Mouse (Mus musculus): ENCODE data around the gene Cpd. TPM values are rescaled to one million over a fixed set of nuclear protein-coding genes. Genes with fewer than 3 reads are reported as not detected.
A peak's percentile ranks its signal among the peaks of the same experiment; 100 is the strongest.

Gene Cpd
- total RNA-seq, 4 experiments from 2014 or later, result 32.8 to 38.8 (median 37.0) TPM

DNA sequence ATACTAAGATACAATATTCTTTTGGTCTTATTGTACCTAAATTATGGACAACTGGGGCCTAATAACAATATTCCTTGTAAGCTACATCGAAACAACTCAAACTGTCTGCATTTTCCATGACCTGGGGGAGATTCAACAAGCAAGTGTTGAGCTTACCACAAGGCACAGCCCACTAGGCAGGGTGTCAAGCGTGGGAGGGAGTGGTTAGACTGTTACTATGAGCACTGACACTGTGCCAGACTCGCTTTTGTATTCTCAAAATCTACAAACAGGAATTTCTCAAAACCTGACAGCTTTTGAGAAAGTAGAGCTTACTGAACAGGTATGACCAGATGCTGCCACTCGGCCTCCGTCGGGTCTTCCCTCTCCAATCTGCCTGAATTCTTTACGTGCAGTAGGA lies 55.5 kb downstream of the Cpd start:
- DNase-seq (ENCODE audit: low spot score), result no peak

DNA sequence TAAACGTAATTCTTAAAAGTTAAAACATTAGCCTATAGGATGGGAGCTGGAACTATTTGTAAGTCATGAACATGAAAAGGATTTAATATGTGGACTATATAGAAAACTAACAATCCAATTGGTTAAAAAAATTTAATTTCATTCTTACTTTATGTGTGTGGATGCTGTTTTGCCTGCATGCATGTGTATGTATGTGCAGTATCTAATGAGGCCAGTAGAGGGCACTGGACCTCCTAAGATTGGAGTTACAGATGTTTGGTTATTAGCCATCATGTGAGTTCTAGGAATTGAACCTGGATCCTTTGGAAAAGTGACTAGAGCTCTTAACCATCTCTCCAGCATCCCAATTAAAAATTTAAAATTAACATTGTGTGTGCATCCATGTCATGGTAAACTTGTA lies 57.6 kb downstream of the Cpd start:
- DNase-seq (ENCODE audit: low spot score), result peak; percentile 63

DNA sequence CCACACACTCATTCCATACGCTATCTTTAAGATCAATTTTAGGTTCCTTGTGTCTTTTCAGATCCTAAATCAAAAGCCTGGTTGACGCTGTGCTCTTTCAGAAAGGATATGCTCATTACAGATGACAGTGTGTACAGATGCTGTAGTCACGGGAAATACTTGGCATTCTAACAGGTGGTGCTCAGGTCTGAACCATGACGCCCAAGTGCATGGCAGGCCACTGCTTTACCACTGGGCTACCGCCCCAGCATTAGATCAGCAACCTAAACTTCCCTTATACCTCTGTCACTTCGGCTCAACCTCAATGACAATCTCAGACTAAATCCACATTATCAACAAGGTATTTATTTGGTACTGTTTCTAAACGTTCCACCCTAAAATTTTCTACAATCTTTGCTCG lies 71.3 kb downstream of the Cpd start:
- DNase-seq (ENCODE audit: low spot score), result no peak

DNA sequence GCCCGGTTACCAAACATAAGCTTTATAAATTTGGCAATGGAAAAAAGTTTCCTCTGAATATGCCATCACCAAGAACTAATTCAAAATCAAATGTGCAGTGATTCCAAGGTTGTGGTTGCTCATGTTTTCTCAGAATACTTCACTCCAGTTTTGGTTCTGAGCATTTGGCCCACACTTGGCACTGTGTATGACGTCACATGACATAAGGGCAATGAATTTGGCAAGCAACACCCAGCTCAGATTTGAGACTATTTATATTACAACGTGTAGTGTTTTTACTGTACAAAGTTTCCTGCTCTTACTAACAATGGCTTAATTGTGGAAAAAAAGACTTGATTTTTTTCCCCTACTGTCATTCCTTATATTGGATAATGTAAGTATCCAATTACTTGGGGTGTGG lies 73.0 kb downstream of the Cpd start:
- DNase-seq (ENCODE audit: low spot score), result no peak

DNA sequence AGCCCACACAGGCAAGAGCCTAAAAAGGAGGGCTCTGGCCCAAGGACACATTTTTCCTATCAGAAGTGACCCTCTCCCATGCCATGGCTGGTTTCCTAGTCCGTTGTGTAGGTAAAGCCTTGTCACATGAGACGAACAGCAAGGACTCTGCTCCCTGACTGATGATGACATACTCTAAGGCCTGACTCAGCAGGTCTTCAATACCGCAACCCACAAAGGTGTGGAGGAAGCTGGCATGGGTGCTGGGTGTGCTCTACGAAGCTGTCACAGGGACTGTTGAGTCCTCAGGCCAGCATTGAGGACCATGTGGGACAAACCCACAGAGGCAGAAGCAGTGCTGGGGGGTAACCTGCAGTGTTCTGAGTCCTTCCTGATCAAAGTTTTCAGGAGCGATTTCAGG lies 76.3 kb downstream of the Cpd start:
- no peak for DNase-seq (ENCODE audit: low spot score)

- DNase-seq (ENCODE audit: low spot score), result no peak
Measured at GRCm38 (mm10) chr11:76763741-76764122, 83.1 kb downstream of the Cpd start.

- DNase-seq (ENCODE audit: low spot score), result peak; percentile 95
Measured at GRCm38 (mm10) chr11:76763053-76763740, 83.6 kb downstream of the Cpd start, which contains the start of gene Gosr1. Gene Gosr1 (minus strand): TSS chr11:76763579.

- no peak for DNase-seq (ENCODE audit: low spot score)
Measured at GRCm38 (mm10) chr11:76752276-76752675, 94.5 kb downstream of the Cpd start.

DNA sequence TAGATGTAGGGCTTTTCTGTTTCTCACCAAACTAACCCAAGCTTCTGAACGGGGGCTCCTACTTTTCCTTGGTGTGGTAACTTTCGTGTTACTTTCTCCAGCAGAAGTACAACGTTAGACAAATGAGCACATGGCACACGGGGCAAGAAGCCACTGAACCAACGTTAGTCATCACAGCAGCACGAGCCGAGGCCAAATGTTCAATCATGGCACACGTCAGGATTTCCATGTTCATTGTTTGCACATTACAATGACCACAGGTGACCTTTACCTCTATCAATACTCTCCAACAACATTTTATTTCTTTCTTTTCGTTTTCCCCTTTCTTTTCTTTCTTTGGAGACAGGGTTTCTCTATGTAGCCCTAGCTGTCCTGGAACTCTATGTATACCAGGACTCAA lies 98.0 kb downstream of the Cpd start:
- no peak for DNase-seq (ENCODE audit: low spot score)

GRCm38 (mm10) chr11:76745921-76746320 lies 100.9 kb downstream of the Cpd start:
- no peak for DNase-seq (ENCODE audit: low spot score)

DNA sequence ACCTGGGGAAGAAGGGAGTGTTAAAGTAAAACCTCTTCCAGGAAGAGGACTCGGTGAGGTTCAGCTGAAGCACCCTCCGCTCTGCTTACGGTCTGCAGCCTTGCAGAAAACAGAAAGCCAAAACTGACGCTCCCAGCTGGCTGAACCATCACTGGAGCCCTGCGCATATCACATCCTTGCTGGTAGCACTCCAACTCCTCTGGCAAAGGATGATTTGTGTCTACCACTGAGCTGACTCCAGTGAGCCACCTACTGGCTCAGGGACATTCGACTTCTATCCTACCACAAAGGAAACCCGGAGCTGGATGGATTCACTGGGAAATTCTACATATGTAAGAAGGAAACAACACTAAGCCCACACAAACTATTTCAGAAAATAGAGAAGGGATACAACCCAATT lies 102.3 kb downstream of the Cpd start:
- peak; percentile 65 for DNase-seq (ENCODE audit: low spot score)

GRCm38 (mm10) chr11:76742511-76742910 lies 104.3 kb downstream of the Cpd start:
- no peak for DNase-seq (ENCODE audit: low spot score)

- no peak for DNase-seq (ENCODE audit: low spot score)
Measured at GRCm38 (mm10) chr11:76739125-76739524, 107.7 kb downstream of the Cpd start.

- DNase-seq (ENCODE audit: low spot score), result no peak
Measured at GRCm38 (mm10) chr11:76735753-76736324, 111.0 kb downstream of the Cpd start.

- no peak for DNase-seq (ENCODE audit: low spot score)
Measured at GRCm38 (mm10) chr11:76734560-76734959, 112.3 kb downstream of the Cpd start.

DNA sequence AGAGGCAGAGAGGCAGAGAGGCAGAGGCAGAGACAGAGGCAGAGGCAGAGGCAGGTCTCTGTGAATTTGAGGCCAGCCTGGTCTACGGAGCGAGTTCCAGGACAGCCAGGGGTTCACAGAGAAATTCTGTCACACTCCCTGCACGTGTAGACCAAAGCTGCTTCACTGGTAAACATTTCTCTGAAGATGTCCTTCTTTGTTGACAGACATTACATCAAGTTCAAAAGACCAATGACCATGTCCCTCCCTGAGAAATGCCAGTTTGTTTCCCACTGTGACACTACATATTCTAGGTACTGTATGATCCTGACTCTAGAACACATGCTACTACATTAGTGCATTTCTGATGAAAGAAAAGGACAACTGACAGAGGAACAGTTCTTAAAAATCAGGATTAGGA lies 116.2 kb downstream of the Cpd start:
- DNase-seq (ENCODE audit: low spot score), result no peak

Other genes starting within 250 kb of the Cpd start
- gene Abr, start 224.7 kb downstream of the Cpd start, total RNA-seq (2022), result 10 to 100 TPM; 21.9 to 28.6 (median 25.0) TPM
- gene Bhlha9, start 174.5 kb downstream of the Cpd start, total RNA-seq (2022), result not detected
- 1 to 10 TPM; 2.6 to 3.6 (median 3.1) TPM for gene Trarg1, start 167.2 kb downstream of the Cpd start, total RNA-seq (2022)
- gene Gosr1, start 83.4 kb downstream of the Cpd start, total RNA-seq (2022), result 10 to 100 TPM; 23.6 to 32.6 (median 27.9) TPM
- under 1 TPM in 2 of 4 experiments, not detected in 2; 0.38 to 0.53 TPM for gene Tmigd1, start 55.1 kb upstream of the Cpd start, total RNA-seq (2022)
- 10 to 100 TPM; 27.6 to 31.0 (median 28.0) TPM for gene Blmh, start 77.8 kb upstream of the Cpd start, total RNA-seq (2022)
- under 1 TPM; 0.57 to 0.75 (median 0.59) TPM for gene Slc6a4, start 151.6 kb upstream of the Cpd start, total RNA-seq (2022)
- gene Nsrp1, start 231.4 kb upstream of the Cpd start, total RNA-seq (2022), result 10 to 100 TPM in 2 of 4 experiments, 1 to 10 TPM in 2; 8.7 to 11.1 (median 9.9) TPM